In the genomic region with DNA sequence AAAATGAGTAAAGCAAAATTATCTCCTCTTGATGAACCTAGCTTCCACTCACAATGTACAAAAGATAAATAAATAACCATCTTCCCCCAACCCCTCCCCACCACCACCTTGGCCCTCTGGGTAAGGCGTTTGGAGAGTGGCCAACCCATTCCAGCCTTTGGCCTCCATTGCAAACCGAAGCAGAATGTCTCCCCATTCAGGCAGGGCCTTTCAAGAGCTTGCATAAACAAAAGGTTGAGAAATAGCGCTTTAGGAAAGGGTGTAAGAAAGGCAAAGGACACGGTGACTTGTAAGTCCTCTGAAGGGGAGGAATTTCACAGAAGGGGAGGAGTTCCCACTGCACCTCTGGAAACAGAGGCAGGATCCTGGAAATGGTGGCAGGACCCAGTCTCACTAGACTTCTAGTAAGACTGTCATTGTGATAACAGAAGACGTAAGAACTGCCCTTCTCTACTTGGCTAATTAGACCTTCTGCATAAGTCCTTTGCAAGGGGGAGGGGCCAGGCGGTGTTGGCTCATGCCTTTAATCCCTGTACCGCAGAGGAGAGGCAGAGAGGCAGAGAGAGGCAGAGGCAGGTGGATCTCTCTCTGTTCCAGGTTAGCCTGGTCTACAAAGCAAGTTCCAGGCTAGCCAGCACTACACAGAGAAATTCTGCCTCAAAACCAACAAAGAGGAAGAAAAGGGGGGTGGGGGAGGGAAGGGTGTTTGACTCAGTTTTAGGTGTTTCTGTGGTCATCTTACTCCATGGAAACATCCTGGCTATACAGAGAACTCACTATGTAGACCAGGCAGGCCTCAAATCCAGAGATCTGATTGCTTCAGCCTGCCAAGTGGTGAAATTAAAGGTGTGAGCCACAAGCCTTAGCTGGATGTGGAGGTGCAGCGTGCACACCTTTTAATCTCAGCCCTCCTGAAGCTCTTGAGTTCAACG, we compare ENCODE assay signal across 13 mouse cellular contexts. TPM values are rescaled to one million over a fixed set of nuclear protein-coding genes. Genes with fewer than 3 reads are reported as not detected.
DNase-seq lines count a peak whose midpoint lies in the region; ATAC-seq lines count a peak whose summit lies in the region.
"Had no signal": no experiment of that assay in that cellular context is flagged by ENCODE, and none has a peak within 500 bp of the region (broad histone marks: within the 10 kb centered on the region; RNA-seq: fewer than 3 reads in every experiment).

No protein-coding gene starts in this region.

- H3K36me3 ChIP-seq in lung, embryonic 16.5 days (ENCODE audit: control insufficient read depth, insufficient read depth, low read length), result no peaks in the 10 kb centered on the region
- no peaks in the 10 kb centered on the region for H3K36me3 ChIP-seq in midbrain, embryonic 16.5 days (ENCODE audit: control insufficient read depth, insufficient read depth, low read length)
- H3K36me3 ChIP-seq: embryonic facial prominence, embryonic 12.5 days; limb, embryonic 10.5 days had no signal

- H3K27me3 ChIP-seq in lung, embryonic 16.5 days (ENCODE audit: control insufficient read depth, insufficient read depth, low read depth, low read length), result no peaks in the 10 kb centered on the region
- H3K27me3 ChIP-seq in midbrain, embryonic 16.5 days (ENCODE audit: control insufficient read depth, insufficient read depth, low read depth, low read length), result no peaks in the 10 kb centered on the region
- H3K27me3 ChIP-seq: embryonic facial prominence, embryonic 12.5 days had no signal

- H3K4me2 ChIP-seq in lung, embryonic 16.5 days (ENCODE audit: low read depth, low read length), result no peak overlapping the region
- no peak overlapping the region for H3K4me2 ChIP-seq in midbrain, embryonic 16.5 days (ENCODE audit: low read length)
- H3K4me2 ChIP-seq: embryonic facial prominence, embryonic 12.5 days had no signal

- H3K9ac ChIP-seq in lung, embryonic 16.5 days (ENCODE audit: low read length), result no peak overlapping the region
- H3K9ac ChIP-seq in midbrain, embryonic 16.5 days (ENCODE audit: low read depth, low read length), result no peak overlapping the region
- H3K9ac ChIP-seq: embryonic facial prominence, embryonic 12.5 days had no signal

- no peaks in the 10 kb centered on the region for H3K4me1 ChIP-seq in lung, embryonic 16.5 days (replicated peaks; ENCODE audit: control insufficient read depth, insufficient read depth, low read length)
- no peaks in the 10 kb centered on the region for H3K4me1 ChIP-seq in midbrain, embryonic 16.5 days (ENCODE audit: control insufficient read depth, insufficient read depth, low read length)
- H3K4me1 ChIP-seq: embryonic facial prominence, embryonic 12.5 days; limb, embryonic 10.5 days had no signal

- peak; percentile 92 for ATAC-seq in lung, embryonic 16.5 days (ENCODE audit: low read depth)
- ATAC-seq in midbrain, embryonic 16.5 days, result no peak

- 33% methylated on average over 9 of the region's 9 CpGs for WGBS in lung, embryonic 16.5 days
- 53% methylated on average over 9 of the region's 9 CpGs for WGBS in midbrain, embryonic 16.5 days

- no peak overlapping the region for H3K4me3 ChIP-seq in lung, embryonic 16.5 days (ENCODE audit: low read length)
- H3K4me3 ChIP-seq in midbrain, embryonic 16.5 days (ENCODE audit: low read depth, low read length), result no peak overlapping the region
- H3K4me3 ChIP-seq: embryonic facial prominence, embryonic 12.5 days; limb, embryonic 10.5 days had no signal

- DNase-seq in adrenal gland, postnatal 36 days, result peak; percentile 25 to 42
- DNase-seq in adrenal gland, postnatal 4 days (ENCODE audit: low spot score in 2 of 2), result no peak
- peak; percentile 49 for DNase-seq in 416B (ENCODE audit: low read depth)
- peak; percentile 96 for DNase-seq in gonadal fat pad, adult 2 months (ENCODE audit: low read depth)
- no peak for DNase-seq in thymus, postnatal 25 days
- DNase-seq in thymus, postnatal 4 days, result no peak
- DNase-seq: cerebellum, adult 18-20 months had no signal

- no peaks in the 10 kb centered on the region for H3K9me3 ChIP-seq in lung, embryonic 16.5 days (ENCODE audit: control insufficient read depth, low read length)
- no peaks in the 10 kb centered on the region for H3K9me3 ChIP-seq in midbrain, embryonic 16.5 days (replicated peaks; ENCODE audit: control insufficient read depth, low read length, poor library complexity, severe bottlenecking)
- H3K9me3 ChIP-seq: embryonic facial prominence, embryonic 12.5 days; limb, embryonic 10.5 days had no signal

- peak overlapping the region; percentile 45 for H3K27ac ChIP-seq in lung, embryonic 16.5 days (ENCODE audit: low read length)
- H3K27ac ChIP-seq in midbrain, embryonic 16.5 days (ENCODE audit: low read length), result no peak overlapping the region
- H3K27ac ChIP-seq: embryonic facial prominence, embryonic 12.5 days; kidney, postnatal 0 days; limb, embryonic 10.5 days had no signal

RNA-seq across cellular contexts. Expression of a gene that starts 11.6 kb away (rescaled TPM):
- total RNA-seq in adrenal gland, postnatal 36 days (2021), result 10 to 100 TPM; 31.9 to 38.5 TPM
- total RNA-seq in adrenal gland, postnatal 4 days (2021), result 10 to 100 TPM; 28.0 to 31.6 TPM
- polyA plus RNA-seq in gonadal fat pad, adult 2 months (2012; rRNA removed), result 55.8 and 64.3 TPM in 2 replicates
- 18.8 and 19.2 TPM in 2 replicates for polyA plus RNA-seq in lung, embryonic 16.5 days (2015; fragmentation: Nextera tagmentation; extraction: Ambion mirVana)
- 29.1 and 30.6 TPM in 2 replicates for polyA plus RNA-seq in midbrain, embryonic 16.5 days (2015; fragmentation: Nextera tagmentation; extraction: Ambion mirVana)

RNA-seq across cellular contexts. Expression of a gene that starts 21.9 kb away (rescaled TPM):
- total RNA-seq in adrenal gland, postnatal 36 days (2021), result 1 to 10 TPM; 4.3 to 6.1 TPM
- total RNA-seq in adrenal gland, postnatal 4 days (2021), result 1 to 10 TPM; 4.8 to 5.5 TPM
- 36.7 and 41.6 TPM in 2 replicates for polyA plus RNA-seq in gonadal fat pad, adult 2 months (2012; rRNA removed)
- 2.6 and 3.1 TPM in 2 replicates for polyA plus RNA-seq in lung, embryonic 16.5 days (2015; fragmentation: Nextera tagmentation; extraction: Ambion mirVana)
- polyA plus RNA-seq in midbrain, embryonic 16.5 days (2015; fragmentation: Nextera tagmentation; extraction: Ambion mirVana), result 4.2 and 6.4 TPM in 2 replicates

RNA-seq across cellular contexts. Expression of a gene that starts 31.8 kb away (rescaled TPM):
- total RNA-seq in adrenal gland, postnatal 36 days (2021), result 1 to 10 TPM; 1.4 to 4.3 TPM
- 1 to 10 TPM; 3.7 to 4.2 TPM for total RNA-seq in adrenal gland, postnatal 4 days (2021)
- polyA plus RNA-seq in gonadal fat pad, adult 2 months (2012; rRNA removed), result 5.6 and 7.0 TPM in 2 replicates
- polyA plus RNA-seq in lung, embryonic 16.5 days (2015; fragmentation: Nextera tagmentation; extraction: Ambion mirVana), result 0.39 and 0.43 TPM in 2 replicates
- 0.85 and 0.95 TPM in 2 replicates for polyA plus RNA-seq in midbrain, embryonic 16.5 days (2015; fragmentation: Nextera tagmentation; extraction: Ambion mirVana)
- total RNA-seq: monocyte, adult 5-6 weeks had no signal

RNA-seq across cellular contexts. Expression of a gene that starts 34.7 kb away (rescaled TPM):
- total RNA-seq in adrenal gland, postnatal 36 days (2021), result 1 to 10 TPM in 1 of 2 experiments, under 1 TPM in 1; 0.99 to 2.3 TPM
- total RNA-seq in adrenal gland, postnatal 4 days (2021), result 1 to 10 TPM; 2.9 to 3.1 TPM
- polyA plus RNA-seq in gonadal fat pad, adult 2 months (2012; rRNA removed), result 3.5 and 3.9 TPM in 2 replicates
- polyA plus RNA-seq in lung, embryonic 16.5 days (2015; fragmentation: Nextera tagmentation; extraction: Ambion mirVana), result 4.3 and 4.4 TPM in 2 replicates
- polyA plus RNA-seq in midbrain, embryonic 16.5 days (2015; fragmentation: Nextera tagmentation; extraction: Ambion mirVana), result 20.1 and 22.5 TPM in 2 replicates
- total RNA-seq: monocyte, adult 5-6 weeks had no signal

RNA-seq across cellular contexts. Expression of a gene that starts 42.9 kb away (rescaled TPM):
- total RNA-seq in adrenal gland, postnatal 36 days (2021), result 1,000 to 10,000 TPM; 1,014 to 1,053 TPM
- 100 to 1,000 TPM; 579 to 625 TPM for total RNA-seq in adrenal gland, postnatal 4 days (2021)
- 855 and 995 TPM in 2 replicates for polyA plus RNA-seq in gonadal fat pad, adult 2 months (2012; rRNA removed)
- polyA plus RNA-seq in lung, embryonic 16.5 days (2015; fragmentation: Nextera tagmentation; extraction: Ambion mirVana), result 815 and 838 TPM in 2 replicates
- polyA plus RNA-seq in midbrain, embryonic 16.5 days (2015; fragmentation: Nextera tagmentation; extraction: Ambion mirVana), result 602 and 639 TPM in 2 replicates

Comparison
In these comparisons a context has a peak if more than half of its experiments do, and no peak if none do; other contexts are left out.
1. DNase-seq: peak in adrenal gland, postnatal 36 days (2 of 2), 416B (single experiment) and gonadal fat pad, adult 2 months (single experiment); none in adrenal gland, postnatal 4 days (0 of 2), thymus, postnatal 25 days (single experiment) and thymus, postnatal 4 days (single experiment).